Mouse (Mus musculus): ENCODE data around the gene Ak8.

Ak8 gene

GRCm38 (mm10) chr2:28740159-28740558 lies 40.2 kb downstream of the Ak8 start:
- DNase-seq = no peak

DNA sequence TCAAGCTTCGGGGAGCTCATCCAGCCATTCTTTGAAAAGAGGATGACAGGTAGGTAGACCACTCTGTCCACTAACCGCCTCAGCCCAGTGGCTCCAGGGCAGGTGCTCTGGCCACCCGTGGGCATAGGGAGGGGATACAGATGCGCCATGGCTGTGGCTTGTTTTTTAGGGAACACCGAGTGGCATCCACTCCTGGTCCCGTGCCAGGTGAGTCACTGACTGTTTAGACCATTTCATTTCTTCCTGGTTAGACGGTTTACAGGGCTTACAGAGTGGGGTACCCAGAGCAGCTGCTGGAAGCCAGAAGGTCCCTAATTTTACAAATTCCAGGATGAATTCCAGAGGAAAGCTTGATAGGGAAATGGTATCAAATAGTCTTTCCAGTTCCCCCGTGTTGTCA lies 42.7 kb downstream of the Ak8 start:
- DNase-seq = no peak

DNA sequence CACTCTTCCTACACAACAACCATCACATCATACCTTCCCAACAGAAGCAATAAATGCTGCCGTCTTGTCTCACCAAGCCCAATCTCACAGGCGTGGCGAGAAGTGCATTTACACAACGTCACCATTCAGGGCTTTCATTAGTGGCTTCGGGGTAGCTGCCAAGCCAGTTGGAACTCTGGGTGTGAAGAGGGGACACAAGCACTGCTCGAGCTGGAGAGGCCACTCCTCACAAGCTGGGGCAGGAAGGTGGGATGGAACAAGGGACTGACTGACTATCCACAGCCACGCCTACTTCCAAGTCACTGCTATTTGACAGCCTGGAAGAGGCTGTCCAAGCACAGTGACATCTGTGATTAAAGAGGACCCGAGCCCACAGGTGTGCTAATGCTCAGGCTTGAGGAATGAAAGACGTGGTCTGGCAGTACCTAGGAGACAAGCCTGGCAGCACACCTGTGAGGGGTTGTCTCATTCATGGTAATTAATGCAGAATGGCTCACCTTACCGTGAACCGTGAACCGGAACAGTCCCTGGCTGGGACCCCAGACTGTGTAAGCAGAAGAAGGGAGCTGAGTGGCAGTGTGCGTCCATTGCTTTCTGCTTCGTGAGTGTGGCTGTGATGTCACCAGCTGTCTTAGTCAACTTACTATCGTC lies 46.8 kb downstream of the Ak8 start:
- no peak for DNase-seq

- no peak for DNase-seq
Observed at GRCm38 (mm10) chr2:28747705-28748104, 47.7 kb downstream of the Ak8 start.

DNA sequence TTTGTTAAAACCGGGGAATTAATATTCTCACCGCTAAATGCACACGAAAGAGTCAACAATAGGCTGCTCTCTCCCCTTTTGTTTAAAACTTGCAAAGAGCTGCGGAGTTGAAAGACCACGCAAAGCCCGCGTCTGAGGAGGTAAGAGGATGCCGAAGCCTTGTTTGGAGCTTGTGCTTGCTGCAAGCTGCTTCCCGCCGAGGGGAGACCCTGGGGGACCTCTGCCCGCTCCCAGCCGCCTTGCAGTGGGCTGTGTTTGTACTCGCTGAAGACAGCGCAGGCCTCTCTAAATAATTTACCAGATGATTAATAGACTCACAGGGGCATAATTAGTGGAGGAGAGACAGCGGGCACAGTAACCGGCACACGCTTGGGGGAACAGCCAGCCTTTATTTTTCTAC lies 51.2 kb downstream of the Ak8 start:
- no peak for DNase-seq

- no peak for DNase-seq
Observed at GRCm38 (mm10) chr2:28751658-28752057, 51.7 kb downstream of the Ak8 start.

- DNase-seq = no peak
Observed at GRCm38 (mm10) chr2:28752388-28752787, 52.4 kb downstream of the Ak8 start.

- peak; percentile 74 for DNase-seq
Observed at GRCm38 (mm10) chr2:28755451-28755850, 55.5 kb downstream of the Ak8 start.

- peak; percentile 3 for DNase-seq
Observed at GRCm38 (mm10) chr2:28756201-28756600, 56.2 kb downstream of the Ak8 start.

DNA sequence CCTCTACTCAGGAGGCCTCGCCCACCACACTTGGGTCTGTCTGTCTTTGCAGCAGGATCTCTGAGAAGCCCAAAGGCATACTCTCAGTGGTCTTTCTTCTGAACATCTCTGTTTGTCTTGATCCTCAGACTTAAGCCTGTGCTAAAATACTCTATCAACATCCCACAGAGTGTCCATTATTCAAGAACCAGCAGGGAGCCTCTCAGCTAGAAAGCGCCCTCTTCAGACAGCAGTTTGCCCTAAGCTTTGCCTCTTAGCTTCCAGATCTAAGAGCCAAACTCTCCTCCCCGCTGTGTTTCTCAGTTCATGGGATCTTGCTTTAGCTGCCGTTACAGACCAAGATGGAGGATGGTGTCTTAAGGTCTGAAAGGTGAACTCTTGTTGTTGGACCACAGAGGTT lies 59.5 kb downstream of the Ak8 start:
- no peak for DNase-seq

DNA sequence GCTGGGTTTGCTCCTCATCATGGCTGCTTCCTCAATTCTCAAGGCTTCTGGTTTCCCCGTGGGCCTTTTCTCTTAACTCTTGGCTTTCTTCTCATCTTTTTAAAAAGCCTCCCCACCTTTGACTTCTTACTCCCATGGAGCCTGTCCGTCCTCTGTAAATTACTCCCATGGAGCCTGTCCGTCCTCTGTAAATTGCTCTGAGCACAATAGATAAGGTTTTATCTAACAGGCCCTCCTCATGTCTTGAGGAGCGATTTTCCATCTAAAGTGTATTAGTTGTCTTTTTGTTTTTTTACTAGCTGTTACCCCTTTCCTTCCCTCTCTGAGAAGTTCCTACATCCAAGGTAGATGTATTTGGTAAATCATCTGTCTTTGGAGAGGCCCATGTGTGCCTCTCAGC lies 66.6 kb downstream of the Ak8 start:
- no peak for DNase-seq

GRCm38 (mm10) chr2:28767041-28767440 lies 67.1 kb downstream of the Ak8 start:
- no peak for DNase-seq

DNA sequence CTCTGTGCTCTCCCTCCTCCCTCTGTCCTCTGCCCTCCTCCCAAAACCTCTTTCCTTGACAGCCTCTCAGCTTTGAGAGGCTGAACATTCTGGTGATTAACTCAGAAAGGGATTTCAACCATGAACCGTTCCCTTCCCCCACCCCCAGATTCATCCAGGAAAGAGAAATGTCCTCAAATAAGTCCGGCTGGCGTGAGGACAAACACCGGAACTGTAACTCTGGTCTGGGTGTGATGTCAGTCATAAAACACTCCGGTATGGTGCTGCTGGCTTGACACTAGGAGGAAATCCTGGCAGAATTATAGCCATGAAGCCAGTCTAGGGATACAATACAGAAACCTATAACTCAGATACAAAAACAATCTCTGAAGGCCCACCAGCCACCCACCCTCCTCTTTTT lies 70.7 kb downstream of the Ak8 start:
- DNase-seq = no peak

- DNase-seq = no peak
Observed at GRCm38 (mm10) chr2:28774073-28774472, 74.1 kb downstream of the Ak8 start.

DNA sequence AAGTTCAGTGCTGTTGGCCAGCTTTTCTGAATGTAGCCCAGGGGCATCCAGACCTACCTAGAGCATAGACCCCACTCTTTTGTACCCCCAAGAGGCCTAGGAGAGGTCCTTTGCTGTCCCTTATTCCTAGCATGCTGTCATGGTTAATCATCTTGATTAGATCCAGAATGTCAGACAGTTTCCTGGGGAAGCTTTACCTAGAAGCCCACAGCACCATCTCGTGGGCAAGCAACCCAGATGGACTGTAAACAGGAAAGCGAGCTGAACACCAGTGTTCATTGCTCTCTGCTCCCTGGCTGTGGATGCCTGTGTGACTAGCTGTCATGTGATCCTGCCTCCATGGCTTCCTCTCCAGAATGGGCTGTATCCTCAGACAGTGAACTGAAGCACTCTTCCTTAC lies 76.8 kb downstream of the Ak8 start:
- DNase-seq = no peak

GRCm38 (mm10) chr2:28780001-28780782 lies 80.2 kb downstream of the Ak8 start:
- DNase-seq = no peak

- no peak for DNase-seq
Observed at GRCm38 (mm10) chr2:28781310-28781709, 81.3 kb downstream of the Ak8 start.

DNA sequence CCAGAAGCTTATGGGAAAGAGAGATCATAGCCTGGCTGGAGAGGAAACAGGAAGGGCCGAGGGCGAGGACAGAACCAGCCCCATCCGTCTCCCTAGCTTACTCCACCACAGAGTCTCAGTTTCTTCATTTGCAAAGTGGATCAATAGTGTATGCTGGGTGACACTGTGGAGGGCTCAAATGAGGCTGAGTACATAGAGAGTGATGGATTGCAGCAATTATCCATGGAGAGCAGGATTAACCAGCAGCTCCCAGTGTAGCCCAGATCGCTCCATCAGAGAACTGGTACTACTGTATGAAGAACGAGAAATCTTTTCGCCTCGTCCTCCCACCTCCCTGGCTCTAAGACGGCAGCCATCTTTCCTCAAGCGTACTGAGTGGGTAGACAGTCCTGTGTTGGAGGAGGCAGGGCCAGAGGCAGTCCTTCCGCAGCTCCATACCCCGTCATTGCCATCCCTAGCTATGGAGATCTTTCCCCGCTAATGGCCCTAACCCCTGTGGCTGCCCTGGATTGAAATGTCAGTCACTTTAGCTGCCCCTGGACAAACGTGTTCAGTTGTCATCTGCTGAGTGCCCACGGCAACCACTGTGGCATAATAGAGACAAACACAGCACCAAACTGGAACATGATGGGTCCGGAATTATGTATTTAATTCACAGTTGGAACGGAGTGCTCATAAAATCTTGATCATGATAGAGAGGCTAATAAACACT lies 86.5 kb downstream of the Ak8 start:
- no peak for DNase-seq

DNA sequence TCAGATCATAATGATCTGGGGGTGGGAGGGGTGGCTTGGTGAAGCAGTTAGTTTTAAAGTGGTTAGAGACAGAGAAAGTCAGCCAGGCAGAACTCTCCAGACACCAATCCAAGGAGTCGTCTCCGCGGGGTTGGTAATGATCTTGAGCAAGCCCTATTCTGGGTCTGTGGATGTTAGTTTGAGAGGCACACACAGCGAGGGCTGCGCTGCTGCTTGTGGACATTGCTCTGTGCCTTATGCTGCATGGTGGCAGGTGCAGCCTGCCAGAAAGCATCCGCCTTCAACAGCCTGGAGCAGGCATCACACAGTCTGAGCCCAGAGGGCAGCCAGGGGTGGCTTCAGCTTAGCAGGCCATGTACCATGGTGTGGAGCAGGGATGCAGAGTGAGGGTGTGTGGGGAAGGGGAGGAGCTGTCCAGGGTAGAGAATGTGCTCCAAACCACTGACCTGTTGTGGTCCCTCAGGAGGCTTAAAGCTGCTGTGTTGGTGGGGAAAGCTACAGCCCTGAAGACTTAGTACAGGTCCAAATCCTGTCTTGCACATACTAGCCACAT lies 87.2 kb downstream of the Ak8 start:
- DNase-seq = no peak

GRCm38 (mm10) chr2:28792931-28793610 lies 93.1 kb downstream of the Ak8 start:
- no peak for DNase-seq

DNA sequence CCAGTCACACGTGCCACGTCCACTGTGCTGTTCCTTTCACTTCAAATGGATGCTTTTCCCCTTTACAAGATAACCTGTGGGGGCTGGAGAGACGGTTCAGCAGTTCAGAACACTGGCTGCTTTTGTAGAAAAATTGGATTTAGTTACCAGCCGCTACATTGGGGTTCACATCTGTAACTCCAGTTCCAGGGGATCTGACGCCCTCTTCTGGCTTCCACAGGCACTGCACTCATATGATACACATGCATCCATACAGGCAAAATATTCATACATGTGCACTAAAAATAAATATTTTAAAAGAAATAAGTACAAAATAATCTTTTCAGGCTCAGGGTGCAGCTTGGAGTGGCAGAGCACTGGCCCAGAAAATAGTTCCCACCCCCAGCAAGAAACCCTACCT lies 94.7 kb downstream of the Ak8 start:
- no peak for DNase-seq

DNA sequence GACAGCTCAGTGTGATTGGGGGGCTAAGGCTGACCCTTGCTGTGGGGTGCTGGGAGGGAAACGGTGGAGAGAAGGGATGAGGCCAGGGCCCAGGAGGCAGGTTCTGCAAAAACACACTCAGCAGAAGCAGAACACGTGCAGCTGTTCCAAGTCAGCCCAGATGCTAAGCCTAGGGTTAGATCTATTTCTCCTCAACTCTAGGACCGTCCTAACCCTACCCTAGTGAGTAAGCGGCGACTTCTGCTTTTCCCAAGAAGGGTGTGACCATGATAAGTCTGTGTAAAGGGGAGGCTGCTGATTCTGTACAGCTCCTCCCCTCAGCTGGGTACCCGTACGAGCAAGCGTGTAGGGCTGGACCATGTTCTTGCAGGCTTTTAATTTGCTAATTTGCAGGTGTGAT lies 96.3 kb downstream of the Ak8 start:
- DNase-seq = no peak

GRCm38 (mm10) chr2:28797490-28798106 lies 97.6 kb downstream of the Ak8 start:
- no peak for DNase-seq
